Mouse (Mus musculus): ENCODE measurements at regions not wholly inside any gene's neighbourhood (a gene's known extent, or its start where the extent isn't known, plus 50 kb on each side); places are given as distances from the start of the nearest gene placed in this dataset.
A peak's percentile ranks its signal among the peaks of the same experiment; 100 is the strongest.

DNA sequence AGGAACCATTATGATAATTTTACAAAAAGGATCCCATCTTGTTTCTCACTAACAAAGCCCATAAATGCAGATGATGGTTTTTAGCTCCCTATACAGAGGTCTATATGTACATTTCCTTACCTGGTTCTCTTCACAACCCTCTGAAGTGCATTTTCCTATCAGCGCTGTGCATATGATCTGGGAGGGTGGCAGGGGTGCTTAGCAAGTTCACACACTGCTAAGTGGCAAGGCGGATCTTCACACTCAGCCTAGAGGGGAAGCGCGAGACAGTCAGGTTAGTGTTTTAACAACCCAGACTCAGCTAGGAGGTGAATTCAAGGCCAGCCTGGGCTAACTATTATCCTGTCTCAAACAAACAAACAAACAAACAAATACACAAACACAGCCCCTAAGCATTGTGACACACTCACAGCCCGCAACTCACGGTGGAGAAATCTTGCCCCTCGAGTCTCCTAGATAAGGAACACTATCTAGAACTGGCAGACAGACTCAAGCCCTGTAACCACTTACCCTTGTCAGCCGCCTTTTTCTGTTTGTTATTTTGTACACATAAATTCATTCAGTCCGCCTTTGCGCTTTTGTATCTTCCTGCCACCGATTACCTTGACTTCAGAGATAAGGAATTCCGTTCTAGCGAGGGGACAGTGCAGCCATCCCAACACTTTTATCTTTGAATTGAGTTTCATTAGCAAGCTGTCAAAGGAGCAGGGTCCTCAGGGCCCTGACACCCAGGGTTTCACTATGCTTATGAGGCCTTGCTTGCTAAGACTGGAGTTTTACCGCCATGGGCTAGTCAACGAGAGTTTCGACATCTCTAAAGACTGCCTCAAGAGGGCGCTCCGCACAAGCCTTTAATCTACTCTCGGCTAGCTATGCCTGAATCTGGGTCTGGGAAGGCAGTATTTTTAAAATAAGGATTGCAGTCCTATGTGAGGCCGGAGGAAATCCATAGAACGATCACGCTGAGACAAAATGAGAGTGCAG lies 53.0 kb upstream of the Tiam2 start:
- no peak overlapping the region for H3K4me2 ChIP-seq (replicated peaks; ENCODE audit: low read depth, low read length)
- H3K4me3 ChIP-seq (ENCODE audit: low read depth, low read length) = no peak overlapping the region
- ATAC-seq (ENCODE audit: insufficient number of reproducible peaks, insufficient read depth, low FRiP score, low read depth) = peak; percentile 43; the same call in 1 of the 2 replicates
- 46% methylated on average over 22 of the region's 22 CpGs for WGBS
- no peaks in the 10 kb centered on the region for H3K9me3 ChIP-seq (ENCODE audit: control insufficient read depth, low read depth, low read length)
- H3K27ac ChIP-seq (ENCODE audit: low read length) = no peak overlapping the region
- H3K36me3 ChIP-seq (ENCODE audit: control insufficient read depth, insufficient read depth, low read length) = no peaks in the 10 kb centered on the region
- H3K27me3 ChIP-seq (ENCODE audit: control insufficient read depth, insufficient read depth, low read length) = no peaks in the 10 kb centered on the region
- H3K4me1 ChIP-seq (ENCODE audit: control insufficient read depth, insufficient read depth, low read length) = no peaks in the 10 kb centered on the region
- no peak overlapping the region for H3K9ac ChIP-seq (replicated peaks; ENCODE audit: low read depth, low read length)

GRCm38 (mm10) chr17:3274449-3275285 lies 51.7 kb upstream of the Tiam2 start:
- Histone ChIP-seq H3K4me3 (ENCODE audit: low read depth, low read length) (no peak overlapping the region), H3K36me3 (ENCODE audit: control insufficient read depth, insufficient read depth, low read length) (no peaks in the 10 kb centered on the region), H3K9ac (replicated peaks; ENCODE audit: low read depth, low read length) (no peak overlapping the region), H3K4me1 (ENCODE audit: control insufficient read depth, insufficient read depth, low read length) (no peaks in the 10 kb centered on the region), H3K27me3 (ENCODE audit: control insufficient read depth, insufficient read depth, low read length) (no peaks in the 10 kb centered on the region), H3K9me3 (ENCODE audit: control insufficient read depth, low read depth, low read length) (no peaks in the 10 kb centered on the region), H3K4me2 (replicated peaks; ENCODE audit: low read depth, low read length) (no peak overlapping the region), H3K27ac (ENCODE audit: low read length) (no peak overlapping the region; the same call in 1 of the 2 replicates)
- 37% methylated on average over 14 of the region's 14 CpGs for WGBS
- ATAC-seq (ENCODE audit: insufficient number of reproducible peaks, insufficient read depth, low FRiP score, low read depth) = 0 out of 2 replicates have a peak, but pooled peaks have one; percentile 34

All from stomach, embryonic 14.5 days (tissue).